Mouse (Mus musculus): ENCODE data around the gene Cmss1. TPM values are rescaled to one million over a fixed set of nuclear protein-coding genes. Genes with fewer than 3 reads are reported as not detected.

Cmss1 gene
- total and polyA plus RNA-seq, 2 experiments from 2014 or later, result 17.0 to 50.3 TPM

- no peak for DNase-seq (ENCODE audit: low spot score)
- Histone ChIP-seq H3K36me3 (replicated peaks; ENCODE audit: control insufficient read depth, insufficient read depth, low read length) (peaks cover 37% of the 10 kb centered on the region), H3K9me3 (replicated peaks; ENCODE audit: control insufficient read depth, low read length) (no peaks in the 10 kb centered on the region), H3K4me3 (ENCODE audit: low read depth, low read length) (no peak overlapping the region), H3K4me2 (ENCODE audit: low read depth, low read length) (no peak overlapping the region), H3K27me3 (ENCODE audit: control insufficient read depth, insufficient read depth, low read length) (no peaks in the 10 kb centered on the region), H3K27ac (ENCODE audit: low read depth) (0 out of 2 replicates have a peak overlapping the region, but pooled peaks have one; percentile 4), H3K4me1 (ENCODE audit: control insufficient read depth, insufficient read depth) (peaks cover 4% of the 10 kb centered on the region; the same call in 1 of the 2 replicates), H3K9ac (replicated peaks; ENCODE audit: low read depth, low read length) (no peak overlapping the region)
- TF ChIP-seq EP300 (IDR thresholded peaks at IDR 0.05; ENCODE audit: low read depth) (no peak), CTCF (IDR thresholded peaks at IDR 0.05; ENCODE audit: low read depth) (no peak)
- WGBS, result 72% methylated on average over 5 of the region's 5 CpGs
- no peak for ATAC-seq (ENCODE audit: insufficient read depth, low read depth)
Measured at GRCm38 (mm10) chr16:57570789-57571311, 35.8 kb downstream of the Cmss1 start.

- no peak overlapping the region for H3K9ac ChIP-seq (replicated peaks; ENCODE audit: low read depth, low read length)
- no peak for DNase-seq (ENCODE audit: low spot score)
- 82% methylated on average over 7 of the region's 7 CpGs for WGBS
- no peak overlapping the region for H3K27ac ChIP-seq (ENCODE audit: low read depth)
- no peaks in the 10 kb centered on the region for H3K9me3 ChIP-seq (replicated peaks; ENCODE audit: control insufficient read depth, low read length)
- ATAC-seq (ENCODE audit: insufficient read depth, low read depth), result no peak
- no peaks in the 10 kb centered on the region for H3K27me3 ChIP-seq (ENCODE audit: control insufficient read depth, insufficient read depth, low read length)
- no peak overlapping the region for H3K4me2 ChIP-seq (ENCODE audit: low read depth, low read length)
- H3K4me1 ChIP-seq (ENCODE audit: control insufficient read depth, insufficient read depth), result peaks cover 4% of the 10 kb centered on the region; the same call in 1 of the 2 replicates
- peaks cover 41% of the 10 kb centered on the region for H3K36me3 ChIP-seq (replicated peaks; ENCODE audit: control insufficient read depth, insufficient read depth, low read length)
- TF ChIP-seq CTCF (IDR thresholded peaks at IDR 0.05; ENCODE audit: low read depth) (no peak), EP300 (IDR thresholded peaks at IDR 0.05; ENCODE audit: low read depth) (no peak)
- H3K4me3 ChIP-seq (ENCODE audit: low read depth, low read length), result no peak overlapping the region
Measured at GRCm38 (mm10) chr16:57568648-57569404, 37.8 kb downstream of the Cmss1 start.

GRCm38 (mm10) chr16:57566215-57566614, 40.4 kb downstream of the Cmss1 start:
- TF ChIP-seq CTCF (IDR thresholded peaks at IDR 0.05; ENCODE audit: low read depth) (no peak), EP300 (IDR thresholded peaks at IDR 0.05; ENCODE audit: low read depth) (no peak)
- Histone ChIP-seq H3K4me1 (ENCODE audit: control insufficient read depth, insufficient read depth) (0 out of 2 replicates have a peak, but pooled peaks cover 3% of the 10 kb centered on the region), H3K4me2 (ENCODE audit: low read depth, low read length) (no peak overlapping the region), H3K9ac (replicated peaks; ENCODE audit: low read depth, low read length) (no peak overlapping the region), H3K36me3 (replicated peaks; ENCODE audit: control insufficient read depth, insufficient read depth, low read length) (peaks cover 32% of the 10 kb centered on the region), H3K9me3 (replicated peaks; ENCODE audit: control insufficient read depth, low read length) (no peaks in the 10 kb centered on the region), H3K4me3 (ENCODE audit: low read depth, low read length) (no peak overlapping the region), H3K27me3 (ENCODE audit: control insufficient read depth, insufficient read depth, low read length) (no peaks in the 10 kb centered on the region), H3K27ac (ENCODE audit: low read depth) (peak overlapping the region; percentile 5)
- 24% methylated on average over 3 of the region's 3 CpGs for WGBS
- DNase-seq (ENCODE audit: low spot score), result no peak
- ATAC-seq (ENCODE audit: insufficient read depth, low read depth), result peak; percentile 47; the same call in 1 of the 2 replicates

GRCm38 (mm10) chr16:57564807-57565206, 41.9 kb downstream of the Cmss1 start:
- no peak overlapping the region for H3K4me2 ChIP-seq (ENCODE audit: low read depth, low read length)
- 55% methylated on average over 1 of the region's 1 CpGs for WGBS
- H3K4me3 ChIP-seq (ENCODE audit: low read depth, low read length), result no peak overlapping the region
- TF ChIP-seq CTCF (IDR thresholded peaks at IDR 0.05; ENCODE audit: low read depth) (no peak), EP300 (IDR thresholded peaks at IDR 0.05; ENCODE audit: low read depth) (no peak)
- H3K4me1 ChIP-seq (ENCODE audit: control insufficient read depth, insufficient read depth), result 0 out of 2 replicates have a peak, but pooled peaks cover 5% of the 10 kb centered on the region
- ATAC-seq (ENCODE audit: insufficient read depth, low read depth) (no peak), DNase-seq (ENCODE audit: low spot score) (no peak)
- no peaks in the 10 kb centered on the region for H3K27me3 ChIP-seq (ENCODE audit: control insufficient read depth, insufficient read depth, low read length)
- H3K27ac ChIP-seq (ENCODE audit: low read depth), result no peak overlapping the region; the same call in 1 of the 2 replicates
- peaks cover 18% of the 10 kb centered on the region for H3K36me3 ChIP-seq (replicated peaks; ENCODE audit: control insufficient read depth, insufficient read depth, low read length)
- H3K9ac ChIP-seq (replicated peaks; ENCODE audit: low read depth, low read length), result no peak overlapping the region
- H3K9me3 ChIP-seq (replicated peaks; ENCODE audit: control insufficient read depth, low read length), result no peaks in the 10 kb centered on the region

- peaks cover 13% of the 10 kb centered on the region for H3K36me3 ChIP-seq (replicated peaks; ENCODE audit: control insufficient read depth, insufficient read depth, low read length)
- no peak overlapping the region for H3K9ac ChIP-seq (replicated peaks; ENCODE audit: low read depth, low read length)
- DNase-seq (ENCODE audit: low spot score) (peak; percentile 67), ATAC-seq (ENCODE audit: insufficient read depth, low read depth) (peak; percentile 80; the same call in 1 of the 2 replicates)
- H3K4me2 ChIP-seq (ENCODE audit: low read depth, low read length), result no peak overlapping the region
- 17% methylated on average over 3 of the region's 3 CpGs for WGBS
- H3K27me3 ChIP-seq (ENCODE audit: control insufficient read depth, insufficient read depth, low read length), result no peaks in the 10 kb centered on the region
- 0 out of 2 replicates have a peak, but pooled peaks cover 6% of the 10 kb centered on the region for H3K4me1 ChIP-seq (ENCODE audit: control insufficient read depth, insufficient read depth)
- H3K4me3 ChIP-seq (ENCODE audit: low read depth, low read length), result no peak overlapping the region
- TF ChIP-seq CTCF (IDR thresholded peaks at IDR 0.05; ENCODE audit: low read depth) (no peak), EP300 (IDR thresholded peaks at IDR 0.05; ENCODE audit: low read depth) (no peak)
- H3K27ac ChIP-seq (ENCODE audit: low read depth), result 0 out of 2 replicates have a peak overlapping the region, but pooled peaks have one; percentile 41
- H3K9me3 ChIP-seq (replicated peaks; ENCODE audit: control insufficient read depth, low read length), result no peaks in the 10 kb centered on the region
Measured at GRCm38 (mm10) chr16:57563453-57563852, 43.2 kb downstream of the Cmss1 start.
